Mouse (Mus musculus) forebrain, embryonic 13.5 days (tissue): ENCODE measurements at regions not wholly inside any gene's neighbourhood (a gene's known extent, or its start where the extent isn't known, plus 50 kb on each side); places are given as distances from the start of the nearest gene placed in this dataset.

Experiments used
- ATAC-seq: fragments of 200-750 bp; cut with Nextera tagmentation; 2 replicates; pipeline ENCODE4 v1.8.0; 2017
- H3K27ac ChIP-seq: fragments of 300-500 bp; sonication (generic); 2 replicates; pipeline ENCODE4 v1.5.1; 2015; ENCODE audit warnings: inconsistent platforms, mild to moderate bottlenecking, moderate library complexity
- H3K27me3 ChIP-seq: fragments of 300-500 bp; sonication (generic); 2 replicates; pipeline ENCODE4 v1.6.1; 2015; ENCODE audit warnings: mild to moderate bottlenecking, inconsistent platforms
- H3K36me3 ChIP-seq: fragments of 300-500 bp; sonication (generic); 2 replicates; pipeline ENCODE4 v1.6.1; 2015; ENCODE audit warnings: mild to moderate bottlenecking, inconsistent platforms; ENCODE audit not compliant: poor library complexity, severe bottlenecking
- H3K4me1 ChIP-seq: fragments of 300-500 bp; sonication (generic); 2 replicates; pipeline ENCODE4 v1.6.1; 2015; ENCODE audit warnings: inconsistent platforms
- H3K4me2 ChIP-seq: fragments of 300-500 bp; sonication (generic); 2 replicates; pipeline ENCODE4 v1.6.1; 2015; ENCODE audit warnings: inconsistent platforms, mild to moderate bottlenecking, moderate library complexity
- H3K4me3 ChIP-seq: fragments of 300-500 bp; sonication (generic); 2 replicates; pipeline ENCODE4 v1.5.1; 2015; ENCODE audit warnings: mild to moderate bottlenecking, inconsistent platforms
- H3K9ac ChIP-seq: fragments of 300-500 bp; sonication (generic); 2 replicates; pipeline ENCODE4 v1.6.1; 2015; ENCODE audit warnings: mild to moderate bottlenecking, inconsistent platforms
- H3K9me3 ChIP-seq: fragments of 300-500 bp; sonication (generic); replicated peaks from 2 replicates; pipeline ENCODE4 v1.6.1; 2016; ENCODE audit warnings: inconsistent platforms
- WGBS: fragments of 180-500 bp; shearing (Covaris S2); methylation state at CpG from one replicate; pipeline ENCODE4 v1.1.7; 2015; 5-methylcytosine and 5-hydroxymethylcytosine counted together

GRCm38 (mm10) chr13:45230804-45231203 lies 152.3 kb downstream of the Gm9817 start:
- Histone ChIP-seq H3K4me2 (no peak overlapping the region), H3K9me3 (no peaks in the 10 kb centered on the region), H3K27me3 (0 out of 2 replicates have a peak, but pooled peaks cover 5% of the 10 kb centered on the region), H3K27ac (no peak overlapping the region), H3K4me3 (no peak overlapping the region), H3K9ac (no peak overlapping the region), H3K4me1 (no peaks in the 10 kb centered on the region), H3K36me3 (no peaks in the 10 kb centered on the region)
- WGBS = 88% methylated on average over 2 of the region's 2 CpGs
- ATAC-seq = no peak

GRCm38 (mm10) chr13:45235236-45235635 lies 154.3 kb upstream of the Mylip start:
- Histone ChIP-seq H3K27ac (no peak overlapping the region), H3K4me2 (no peak overlapping the region), H3K27me3 (peaks cover 5% of the 10 kb centered on the region; the same call in 1 of the 2 replicates), H3K4me3 (no peak overlapping the region), H3K36me3 (no peaks in the 10 kb centered on the region), H3K4me1 (peaks cover 5% of the 10 kb centered on the region), H3K9me3 (no peaks in the 10 kb centered on the region), H3K9ac (no peak overlapping the region)
- no peak for ATAC-seq
- WGBS = 65% methylated on average over 5 of the region's 5 CpGs

DNA sequence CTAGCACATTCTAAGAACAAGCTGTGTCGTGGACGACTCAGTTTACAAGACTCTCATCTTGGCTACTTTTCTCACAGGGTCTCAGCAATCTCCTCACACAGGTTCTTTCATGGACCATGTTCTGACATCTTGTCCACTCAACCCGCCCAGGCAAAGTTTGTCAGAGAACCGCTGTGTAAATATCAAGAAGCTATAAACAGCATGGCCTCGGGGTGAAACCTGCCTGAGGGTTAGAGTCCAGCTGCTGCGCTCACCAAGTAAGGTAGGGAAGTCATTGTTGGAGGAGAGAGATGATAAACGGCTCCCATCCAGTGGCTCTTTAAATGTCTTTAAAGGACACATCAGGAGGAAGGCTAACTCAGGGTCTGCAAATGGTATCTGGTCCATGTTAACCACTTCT lies 151.3 kb upstream of the Mylip start:
- H3K4me1 ChIP-seq = peaks cover 5% of the 10 kb centered on the region
- no peaks in the 10 kb centered on the region; the same call in 1 of the 2 replicates for H3K27me3 ChIP-seq
- WGBS = 91% methylated on average over 7 of the region's 7 CpGs
- H3K36me3 ChIP-seq = no peaks in the 10 kb centered on the region
- no peak overlapping the region for H3K9ac ChIP-seq
- H3K9me3 ChIP-seq = no peaks in the 10 kb centered on the region
- H3K4me3 ChIP-seq = no peak overlapping the region
- H3K27ac ChIP-seq = no peak overlapping the region
- no peak for ATAC-seq
- no peak overlapping the region for H3K4me2 ChIP-seq

GRCm38 (mm10) chr13:45239153-45239552 lies 150.4 kb upstream of the Mylip start:
- no peak overlapping the region; the same call in 1 of the 2 replicates for H3K27ac ChIP-seq
- no peaks in the 10 kb centered on the region; the same call in 1 of the 2 replicates for H3K27me3 ChIP-seq
- peak; percentile 79 for ATAC-seq
- peak overlapping the region; percentile 24 for H3K4me2 ChIP-seq
- H3K4me1 ChIP-seq = peaks cover 5% of the 10 kb centered on the region
- 31% methylated on average over 9 of the region's 9 CpGs for WGBS
- no peaks in the 10 kb centered on the region for H3K36me3 ChIP-seq
- no peak overlapping the region for H3K9ac ChIP-seq
- H3K9me3 ChIP-seq = no peaks in the 10 kb centered on the region
- H3K4me3 ChIP-seq = no peak overlapping the region

GRCm38 (mm10) chr13:45240009-45240653 lies 149.4 kb upstream of the Mylip start:
- Histone ChIP-seq H3K4me2 (no peak overlapping the region), H3K36me3 (no peaks in the 10 kb centered on the region), H3K4me3 (no peak overlapping the region), H3K27ac (no peak overlapping the region), H3K4me1 (peaks cover 5% of the 10 kb centered on the region), H3K27me3 (no peaks in the 10 kb centered on the region; the same call in 1 of the 2 replicates), H3K9me3 (no peaks in the 10 kb centered on the region), H3K9ac (no peak overlapping the region)
- ATAC-seq = no peak
- WGBS = 86% methylated on average over 13 of the region's 13 CpGs

- H3K9me3 ChIP-seq = no peaks in the 10 kb centered on the region
- H3K27me3 ChIP-seq = no peaks in the 10 kb centered on the region; the same call in 1 of the 2 replicates
- WGBS = 43% methylated on average over 3 of the region's 3 CpGs
- no peak overlapping the region for H3K4me3 ChIP-seq
- H3K4me1 ChIP-seq = peaks cover 5% of the 10 kb centered on the region
- H3K27ac ChIP-seq = no peak overlapping the region
- no peak for ATAC-seq
- no peak overlapping the region for H3K9ac ChIP-seq
- H3K36me3 ChIP-seq = no peaks in the 10 kb centered on the region
- H3K4me2 ChIP-seq = no peak overlapping the region
Observed at GRCm38 (mm10) chr13:45242261-45242660, 147.3 kb upstream of the Mylip start.

GRCm38 (mm10) chr13:45242750-45243149 lies 146.8 kb upstream of the Mylip start:
- H3K36me3 ChIP-seq = no peaks in the 10 kb centered on the region
- peaks cover 5% of the 10 kb centered on the region for H3K4me1 ChIP-seq
- no peak overlapping the region for H3K4me3 ChIP-seq
- H3K4me2 ChIP-seq = no peak overlapping the region
- no peak overlapping the region for H3K27ac ChIP-seq
- ATAC-seq = no peak
- no peak overlapping the region for H3K9ac ChIP-seq
- 68% methylated on average over 12 of the region's 12 CpGs for WGBS
- H3K9me3 ChIP-seq = no peaks in the 10 kb centered on the region
- no peaks in the 10 kb centered on the region; the same call in 1 of the 2 replicates for H3K27me3 ChIP-seq

- no peaks in the 10 kb centered on the region for H3K9me3 ChIP-seq
- no peak for ATAC-seq
- H3K4me2 ChIP-seq = no peak overlapping the region
- WGBS = 73% methylated on average over 5 of the region's 5 CpGs
- no peaks in the 10 kb centered on the region for H3K27me3 ChIP-seq
- no peak overlapping the region for H3K27ac ChIP-seq
- H3K4me1 ChIP-seq = peaks cover 9% of the 10 kb centered on the region
- H3K9ac ChIP-seq = no peak overlapping the region
- H3K4me3 ChIP-seq = no peak overlapping the region
- H3K36me3 ChIP-seq = no peaks in the 10 kb centered on the region
Observed at GRCm38 (mm10) chr13:45245651-45246050, 143.9 kb upstream of the Mylip start.

DNA sequence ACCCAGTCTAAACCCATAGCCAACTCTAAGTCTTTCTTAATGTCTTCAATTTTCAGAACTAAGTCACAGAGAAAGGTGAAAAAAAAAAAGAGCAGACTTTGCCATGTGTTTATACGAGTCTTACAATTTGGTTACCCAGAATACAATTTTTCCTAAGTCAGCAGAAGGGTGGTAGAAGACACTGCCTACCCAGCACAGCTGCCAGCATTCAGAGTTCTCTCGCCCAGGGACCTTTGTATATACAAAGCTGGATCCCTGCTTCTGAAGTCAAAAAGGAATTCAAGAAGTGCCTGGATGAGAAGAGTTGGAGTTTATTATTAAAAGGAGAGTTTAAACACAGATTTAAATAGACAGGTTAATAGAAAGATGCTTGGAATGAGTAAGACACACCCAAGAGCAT lies 143.2 kb upstream of the Mylip start:
- no peak overlapping the region for H3K4me2 ChIP-seq
- no peaks in the 10 kb centered on the region for H3K9me3 ChIP-seq
- no peak for ATAC-seq
- no peak overlapping the region for H3K9ac ChIP-seq
- no peak overlapping the region for H3K4me3 ChIP-seq
- H3K27me3 ChIP-seq = no peaks in the 10 kb centered on the region
- 66% methylated on average over 2 of the region's 2 CpGs for WGBS
- no peak overlapping the region for H3K27ac ChIP-seq
- H3K36me3 ChIP-seq = no peaks in the 10 kb centered on the region
- peaks cover 9% of the 10 kb centered on the region for H3K4me1 ChIP-seq

GRCm38 (mm10) chr13:45250028-45250427 lies 139.5 kb upstream of the Mylip start:
- no peak overlapping the region for H3K27ac ChIP-seq
- no peak for ATAC-seq
- no peak overlapping the region for H3K9ac ChIP-seq
- H3K4me2 ChIP-seq = no peak overlapping the region
- H3K9me3 ChIP-seq = no peaks in the 10 kb centered on the region
- H3K4me1 ChIP-seq = peaks cover 9% of the 10 kb centered on the region
- no peak overlapping the region for H3K4me3 ChIP-seq
- no peaks in the 10 kb centered on the region for H3K27me3 ChIP-seq
- WGBS = 20% methylated on average over 1 of the region's 1 CpGs
- H3K36me3 ChIP-seq = no peaks in the 10 kb centered on the region

DNA sequence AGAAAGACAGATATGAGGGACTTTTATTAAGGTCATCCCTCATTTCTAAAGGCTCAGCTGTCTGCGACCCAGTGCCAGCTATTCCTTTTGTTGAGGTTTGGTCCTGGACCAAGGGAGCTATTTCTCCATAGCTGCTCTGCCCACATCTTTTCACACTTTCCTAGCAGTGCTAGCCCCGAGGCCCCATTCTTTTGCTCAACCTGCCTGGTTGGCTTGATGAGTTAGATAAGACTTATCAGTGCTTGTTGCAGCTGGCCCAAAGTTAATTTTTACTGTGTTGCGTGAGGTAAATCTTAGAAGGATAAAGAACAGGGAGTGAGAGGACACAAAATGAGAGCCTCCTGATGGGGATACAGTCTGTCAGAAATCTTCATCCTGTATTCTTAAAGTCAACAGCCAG lies 138.5 kb upstream of the Mylip start:
- H3K4me2 ChIP-seq = no peak overlapping the region
- WGBS = 84% methylated on average over 3 of the region's 3 CpGs
- no peaks in the 10 kb centered on the region for H3K27me3 ChIP-seq
- no peak for ATAC-seq
- H3K4me1 ChIP-seq = peaks cover 9% of the 10 kb centered on the region
- no peaks in the 10 kb centered on the region for H3K9me3 ChIP-seq
- H3K36me3 ChIP-seq = no peaks in the 10 kb centered on the region
- no peak overlapping the region for H3K9ac ChIP-seq
- H3K27ac ChIP-seq = no peak overlapping the region
- no peak overlapping the region for H3K4me3 ChIP-seq

DNA sequence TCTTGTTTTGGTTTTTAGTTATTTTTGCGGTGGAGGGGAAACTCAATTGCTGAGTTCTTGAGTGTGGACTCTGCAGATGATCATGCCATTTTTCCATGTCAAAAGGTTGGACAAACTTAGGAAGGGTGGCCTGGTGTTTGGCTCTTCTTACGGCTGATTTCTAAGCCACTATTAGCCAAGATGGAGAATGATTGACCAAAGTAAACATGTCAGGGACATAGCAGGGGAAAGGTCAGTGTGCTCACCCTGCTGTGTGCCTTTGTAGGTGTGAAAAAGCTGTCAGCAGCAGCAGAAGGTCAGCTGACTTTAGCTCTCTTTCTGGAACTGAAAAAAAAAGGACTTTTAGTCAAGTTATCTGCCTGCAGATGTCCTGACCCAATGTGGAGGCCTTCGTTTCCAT lies 137.4 kb upstream of the Mylip start:
- Histone ChIP-seq H3K27ac (no peak overlapping the region), H3K4me2 (no peak overlapping the region), H3K4me1 (peaks cover 9% of the 10 kb centered on the region), H3K36me3 (no peaks in the 10 kb centered on the region), H3K9ac (no peak overlapping the region), H3K9me3 (no peaks in the 10 kb centered on the region), H3K4me3 (no peak overlapping the region), H3K27me3 (no peaks in the 10 kb centered on the region)
- no peak for ATAC-seq
- 83% methylated on average over 3 of the region's 3 CpGs for WGBS

DNA sequence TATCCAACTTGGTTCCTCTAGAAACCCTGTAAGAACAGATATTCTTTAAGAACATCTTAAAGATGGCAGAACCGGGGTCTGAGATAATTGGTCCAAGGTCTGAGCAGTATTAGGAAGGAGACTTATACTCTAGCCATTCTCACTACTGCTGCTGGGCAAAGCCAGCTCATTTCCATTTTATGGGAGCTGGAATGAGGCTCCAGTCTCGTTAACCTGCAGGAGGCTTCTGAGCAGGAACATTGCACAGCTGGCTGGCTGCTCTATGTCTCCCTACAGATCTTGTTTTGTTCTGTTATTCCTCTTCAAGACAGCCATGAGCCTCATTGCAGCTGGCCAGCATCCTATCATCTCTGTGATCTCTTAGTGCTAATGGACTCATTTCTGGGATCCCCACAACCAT lies 136.3 kb upstream of the Mylip start:
- H3K9ac ChIP-seq = no peak overlapping the region
- ATAC-seq = no peak
- 49% methylated on average over 2 of the region's 2 CpGs for WGBS
- no peak overlapping the region for H3K4me2 ChIP-seq
- no peak overlapping the region for H3K27ac ChIP-seq
- no peaks in the 10 kb centered on the region for H3K27me3 ChIP-seq
- no peaks in the 10 kb centered on the region for H3K36me3 ChIP-seq
- H3K4me3 ChIP-seq = no peak overlapping the region
- H3K4me1 ChIP-seq = peaks cover 9% of the 10 kb centered on the region
- H3K9me3 ChIP-seq = no peaks in the 10 kb centered on the region
